Comparison of ENCODE assay signal across 20 mouse cellular contexts in the genomic region with DNA sequence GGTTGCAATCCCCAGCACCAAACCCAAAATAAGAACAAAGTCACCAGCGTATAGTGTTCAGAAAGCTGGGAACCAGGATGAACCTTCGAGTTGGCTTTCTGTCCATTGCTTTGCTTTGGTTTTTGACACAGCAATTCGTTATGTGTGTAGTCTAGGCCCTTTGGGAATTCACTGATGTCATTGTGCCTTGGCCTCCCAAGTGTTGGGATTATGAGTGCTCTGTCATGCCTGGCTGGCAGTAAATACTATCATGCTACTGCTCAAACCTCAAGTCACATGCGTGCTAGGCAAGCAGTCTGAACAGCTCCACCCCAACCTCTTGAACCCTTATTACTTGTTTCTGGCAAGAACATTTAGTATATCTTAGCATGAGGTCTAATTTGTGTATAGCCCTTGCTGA.
"Had no signal": no experiment of that assay in that cellular context is flagged by ENCODE, and none has a peak within 500 bp of the region (broad histone marks: within the 10 kb centered on the region; RNA-seq: fewer than 3 reads in every experiment).

No protein-coding gene starts in this region.

- H3K4me1 ChIP-seq: midbrain, embryonic 10.5 days; midbrain, embryonic 12.5 days; neural tube, embryonic 13.5 days; neural tube, embryonic 15.5 days; stomach, embryonic 15.5 days had no signal

- H3K4me2 ChIP-seq: lung, embryonic 14.5 days; midbrain, embryonic 12.5 days; neural tube, embryonic 13.5 days; neural tube, embryonic 15.5 days; stomach, embryonic 15.5 days had no signal

- DNase-seq: lung, adult 18-20 months; lung, embryonic 14.5 days; lung, postnatal 10 days; lung, postnatal 4 days; midbrain, embryonic 14.5 days; retina, postnatal 1 day; right cerebral cortex, adult 18-20 months; right cerebral cortex, postnatal 25 days; right cerebral cortex, postnatal 4 days; thymus, adult 2 months; thymus, postnatal 25 days; thymus, postnatal 4 days had no signal

- H3K27me3 ChIP-seq: midbrain, embryonic 12.5 days; neural tube, embryonic 13.5 days; neural tube, embryonic 15.5 days; stomach, embryonic 15.5 days had no signal

- H3K9ac ChIP-seq: lung, embryonic 14.5 days; midbrain, embryonic 12.5 days; neural tube, embryonic 13.5 days; neural tube, embryonic 15.5 days; stomach, embryonic 15.5 days had no signal

- H3K4me3 ChIP-seq: midbrain, embryonic 10.5 days; midbrain, embryonic 12.5 days; myocyte; neural tube, embryonic 13.5 days; neural tube, embryonic 15.5 days; stomach, embryonic 15.5 days had no signal

- H3K27ac ChIP-seq: midbrain, embryonic 10.5 days; midbrain, embryonic 12.5 days; neural tube, embryonic 13.5 days; neural tube, embryonic 15.5 days; stomach, embryonic 15.5 days; stomach, postnatal 0 days had no signal

- H3K9me3 ChIP-seq: neural tube, embryonic 13.5 days; neural tube, embryonic 15.5 days; stomach, embryonic 15.5 days had no signal

- ATAC-seq: midbrain, embryonic 16.5 days had no signal
